Mouse (Mus musculus) bone marrow, adult 2 months (tissue): ENCODE measurements around the gene Tenm3.

Source experiments
- CTCF ChIP-seq: fragments of 200-500 bp; IDR thresholded peaks from 2 replicates; pipeline ENCODE4 v1.5.1; 2011; ENCODE audit warnings: low read length, control low read depth; ENCODE audit not compliant: control insufficient read depth, insufficient read depth
- POLR2A ChIP-seq: fragments of 200-500 bp; IDR thresholded peaks from 2 replicates; pipeline ENCODE4 v1.6.1; 2011; ENCODE audit warnings: low read depth, mild to moderate bottlenecking, control low read depth, low read length, borderline replicate concordance; ENCODE audit not compliant: control insufficient read depth

DNA sequence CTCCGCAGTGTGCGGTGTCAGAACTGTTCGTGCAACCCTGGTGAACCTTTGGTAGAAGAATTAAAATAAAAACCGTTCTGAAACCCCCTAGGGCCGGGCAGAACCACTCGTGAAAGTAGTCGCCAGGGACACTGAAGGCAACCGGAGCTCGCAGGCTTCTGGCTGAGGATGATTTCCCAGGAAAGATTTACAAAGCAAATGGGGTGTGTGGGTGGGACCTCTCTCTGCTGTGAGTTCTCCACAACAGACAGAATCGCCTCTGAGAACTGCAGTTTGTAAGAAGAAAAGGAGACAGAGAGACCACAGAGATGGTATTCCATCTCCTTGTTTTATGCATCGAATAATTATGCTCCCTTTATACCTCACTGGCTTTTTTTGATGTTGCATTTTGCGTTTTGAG is 122.4 kb downstream of the Tenm3 start:
- TF ChIP-seq POLR2A (no peak), CTCF (no peak)
